9 mouse cellular contexts compared by ENCODE assay signal in the genomic region with DNA sequence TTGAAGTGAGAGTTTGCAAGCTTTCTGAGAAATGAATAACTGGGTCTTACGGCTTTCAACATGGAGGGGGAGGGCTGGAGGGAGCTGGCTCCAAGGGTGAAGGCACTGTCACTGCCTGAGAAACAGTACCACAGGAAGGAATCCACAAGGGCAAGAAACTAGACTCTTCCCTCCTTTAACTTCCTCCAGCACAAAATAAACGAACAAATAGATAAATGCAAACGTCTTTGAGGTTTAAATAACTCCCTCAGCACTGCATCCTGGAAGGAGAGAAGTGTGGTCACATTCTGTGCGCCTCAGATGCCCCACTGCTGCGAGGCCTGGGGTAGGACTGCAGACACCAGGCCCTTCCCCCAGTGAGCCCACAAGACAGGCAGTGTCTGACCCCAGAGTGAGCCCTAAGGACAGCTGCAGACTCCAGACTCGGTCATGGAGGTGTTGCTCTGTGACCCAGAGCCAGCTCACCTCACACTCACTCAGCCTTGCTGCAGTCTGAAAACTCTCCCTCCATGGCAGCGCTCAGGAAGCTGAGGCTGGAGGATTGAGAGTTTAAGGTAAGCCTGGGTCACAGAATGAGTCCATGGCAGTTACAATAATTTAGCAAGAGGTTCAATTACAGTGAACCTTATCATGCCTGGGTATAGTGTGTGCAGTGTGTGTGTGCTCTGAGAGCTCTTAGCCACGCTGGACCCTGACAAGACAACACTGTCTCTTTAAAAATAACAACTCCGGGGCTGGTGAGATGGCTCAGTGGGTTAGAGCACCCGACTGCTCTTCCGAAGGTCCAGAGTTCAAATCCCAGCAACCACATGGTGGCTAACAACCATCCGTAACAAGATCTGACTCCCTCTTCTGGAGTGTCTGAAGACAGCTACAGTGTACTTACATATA. TPM values are rescaled to one million over a fixed set of nuclear protein-coding genes. Genes with fewer than 3 reads are reported as not detected.
A peak's percentile ranks its signal among the peaks of the same experiment; 100 is the strongest.
DNase-seq lines count a peak whose midpoint lies in the region; ATAC-seq and TF ChIP-seq lines count a peak whose summit lies in the region.
"Had no signal": no experiment of that assay in that cellular context is flagged by ENCODE, and none has a peak within 500 bp of the region (broad histone marks: within the 10 kb centered on the region; RNA-seq: fewer than 3 reads in every experiment).

No protein-coding gene starts in this region.

- no peak for TF ChIP-seq CTCF in lung, embryonic 14.5 days (IDR thresholded peaks at IDR 0.05; ENCODE audit: low read depth)
- no peak for TF ChIP-seq CTCF in lung, adult 2 months (IDR thresholded peaks at IDR 0.05; ENCODE audit: insufficient read depth, low read length)
- TF ChIP-seq CTCF in bone marrow macrophage, adult 2 months (IDR thresholded peaks at IDR 0.05; ENCODE audit: low read depth, low read length) = no peak

- no peak overlapping the region for H3K4me3 ChIP-seq in heart, embryonic 10.5 days
- H3K4me3 ChIP-seq in lung, embryonic 14.5 days (ENCODE audit: low read depth, low read length) = no peak overlapping the region
- no peak overlapping the region for H3K4me3 ChIP-seq in lung, adult 2 months (replicated peaks; ENCODE audit: extremely low read depth, low read depth, low read length)
- H3K4me3 ChIP-seq in bone marrow macrophage, adult 2 months (ENCODE audit: insufficient read depth, low read length) = peak overlapping the region; percentile 7; the same call in 1 of the 2 replicates
- no peak overlapping the region for H3K4me3 ChIP-seq in myocyte

- ATAC-seq in lung, embryonic 14.5 days (ENCODE audit: insufficient read depth) = no peak

- H3K27ac ChIP-seq in heart, embryonic 10.5 days = peak overlapping the region; percentile 69
- H3K27ac ChIP-seq in lung, embryonic 14.5 days (ENCODE audit: low read depth) = peak overlapping the region; percentile 65
- H3K27ac ChIP-seq in bone marrow macrophage, adult 2 months (ENCODE audit: insufficient read depth, low read depth, low read length) = peak overlapping the region; percentile 97

- peaks cover 26% of the 10 kb centered on the region for H3K79me2 ChIP-seq in myocyte (ENCODE audit: control insufficient read depth, insufficient read depth)

- no peak overlapping the region for H3K4me2 ChIP-seq in lung, embryonic 14.5 days
- H3K4me2 ChIP-seq in myocyte (ENCODE audit: low read depth) = peak overlapping the region; percentile 35

- H3K9me3 ChIP-seq in heart, embryonic 10.5 days = no peaks in the 10 kb centered on the region
- H3K9me3 ChIP-seq in lung, embryonic 14.5 days (ENCODE audit: low read depth, low read length) = no peaks in the 10 kb centered on the region

- peaks cover 82% of the 10 kb centered on the region for H3K4me1 ChIP-seq in heart, embryonic 10.5 days
- peaks cover 22% of the 10 kb centered on the region for H3K4me1 ChIP-seq in lung, embryonic 14.5 days (ENCODE audit: insufficient read depth)
- H3K4me1 ChIP-seq in lung, adult 2 months (ENCODE audit: control insufficient read depth, insufficient read depth, low read length) = peaks cover 29% of the 10 kb centered on the region
- peaks cover 65% of the 10 kb centered on the region for H3K4me1 ChIP-seq in bone marrow macrophage, adult 2 months (ENCODE audit: control insufficient read depth, insufficient read depth, low read length)

- intact Hi-C loops in heart, postnatal 10 days (cut with DNase I) = no loop called here

- peak overlapping the region; percentile 34; the same call in 1 of the 2 replicates for H3K9ac ChIP-seq in lung, embryonic 14.5 days

- no peaks in the 10 kb centered on the region for H3K27me3 ChIP-seq in heart, embryonic 10.5 days (ENCODE audit: insufficient read depth, poor library complexity, severe bottlenecking)
- no peaks in the 10 kb centered on the region for H3K27me3 ChIP-seq in lung, embryonic 14.5 days (ENCODE audit: insufficient read depth, low read length)
- no peaks in the 10 kb centered on the region for H3K27me3 ChIP-seq in myocyte (ENCODE audit: control insufficient read depth, insufficient read depth, insufficient read length)

- no peak overlapping the region for H3ac ChIP-seq in myocyte (ENCODE audit: control insufficient read depth, insufficient read length)

- peaks cover 31% of the 10 kb centered on the region for H3K36me3 ChIP-seq in heart, embryonic 10.5 days
- peaks cover 19% of the 10 kb centered on the region; the same call in 1 of the 2 replicates for H3K36me3 ChIP-seq in lung, embryonic 14.5 days (ENCODE audit: insufficient read depth)
- H3K36me3 ChIP-seq in myocyte (ENCODE audit: control insufficient read depth, insufficient read depth) = peaks cover 4% of the 10 kb centered on the region

- DNase-seq in heart, embryonic 10.5 days (ENCODE audit: low spot score) = no peak
- no peak for DNase-seq in heart, postnatal 10 days
- no peak for DNase-seq in lung, embryonic 14.5 days
- DNase-seq in lung, adult 2 months = no peak
- DNase-seq in right cerebral cortex, adult 2 months (ENCODE audit: low spot score in 2 of 2) = no peak
- no peak for DNase-seq in left cerebral cortex, adult 8-10 months (ENCODE audit: low spot score in 2 of 2)
- DNase-seq: gastrocnemius, postnatal 10 days had no signal

- TF ChIP-seq POLR2A in lung, adult 2 months (IDR thresholded peaks at IDR 0.05; ENCODE audit: borderline replicate concordance, extremely low read depth, low read depth, low read length) = no peak
- TF ChIP-seq POLR2A in bone marrow macrophage, adult 2 months (IDR thresholded peaks at IDR 0.05; ENCODE audit: borderline replicate concordance, low read depth, low read length) = no peak
- no peak for TF ChIP-seq POLR2A in myocyte (IDR thresholded peaks at IDR 0.05; ENCODE audit: insufficient read length, low read depth)

- WGBS in heart, embryonic 10.5 days = 68% methylated on average over 12 of the region's 12 CpGs
- WGBS in lung, embryonic 14.5 days = 44% methylated on average over 11 of the region's 12 CpGs
- 44% methylated on average over 12 of the region's 12 CpGs for WGBS in lung, adult 2 months

TF ChIP-seq in myocyte, 11 proteins besides CTCF, POLR2A, EP300 and RAD21 (continues in another document):
- TF ChIP-seq MYOD1 (IDR thresholded peaks at IDR 0.05; ENCODE audit: control insufficient read depth in 1 of 3, insufficient read length in 2 of 3, low read depth in 2 of 3) (peak; percentile 54 to 98 (median 98)), MAX (IDR thresholded peaks at IDR 0.05; ENCODE audit: low read depth) (no peak), USF1 (IDR thresholded peaks at IDR 0.05; ENCODE audit: low read depth) (no peak), CEBPB (IDR thresholded peaks at IDR 0.05; ENCODE audit: insufficient read depth, poor library complexity, severe bottlenecking) (no peak), REST (IDR thresholded peaks at IDR 0.05; ENCODE audit: insufficient read depth, insufficient read length) (no peak), TCF3 (IDR thresholded peaks at IDR 0.05; ENCODE audit: insufficient read length, low read depth) (no peak), MYOG (IDR thresholded peaks at IDR 0.05; ENCODE audit: control insufficient read depth in 1 of 3, insufficient read depth in 1 of 3, insufficient read length in 2 of 3, low read depth in 2 of 3) (peak in 2 of 3 experiments; percentile 75 to 93)

RNA-seq across cellular contexts. Expression of gene Mob3a, which starts 5.0 kb away (rescaled TPM):
- 54.8 and 56.8 TPM in 2 replicates for polyA plus RNA-seq in heart, embryonic 10.5 days (2016; fragmentation: Nextera tagmentation; extraction: Ambion mirVana)
- total RNA-seq in heart, postnatal 10 days (2021) = 10 to 100 TPM; 10.1 to 11.3 TPM
- polyA plus RNA-seq in lung, embryonic 14.5 days (2014; fragmentation: Nextera tagmentation; extraction: Ambion mirVana) = 35.1 and 40.3 TPM in 2 replicates
- polyA plus RNA-seq in lung, adult 2 months (2012; rRNA removed) = 51.5 and 52.4 TPM in 2 replicates
- polyA plus RNA-seq in bone marrow macrophage, adult 2 months (2012; ENCODE audit: insufficient read depth, insufficient read length, missing spikeins) = 53.3 and 53.8 TPM in 2 replicates
- 25.1 TPM for polyA plus RNA-seq in myocyte (2012; fragmentation: generic; extraction: Trizol)
- total RNA-seq in left cerebral cortex, adult 8-10 months (2022) = 10 to 100 TPM; 12.0 to 17.6 (median 14.8) TPM

RNA-seq across cellular contexts. Expression of gene Izumo4, which starts 5.2 kb away (rescaled TPM):
- polyA plus RNA-seq in heart, embryonic 10.5 days (2016; fragmentation: Nextera tagmentation; extraction: Ambion mirVana) = 12.8 and 14.4 TPM in 2 replicates
- total RNA-seq in heart, postnatal 10 days (2021) = 1 to 10 TPM; 2.9 to 4.1 TPM
- polyA plus RNA-seq in lung, embryonic 14.5 days (2014; fragmentation: Nextera tagmentation; extraction: Ambion mirVana) = 6.7 and 7.3 TPM in 2 replicates
- polyA plus RNA-seq in lung, adult 2 months (2012; rRNA removed) = 61.9 and 70.8 TPM in 2 replicates
- polyA plus RNA-seq in bone marrow macrophage, adult 2 months (2012; ENCODE audit: insufficient read depth, insufficient read length, missing spikeins) = 11.0 and 25.2 TPM in 2 replicates
- 1.9 TPM for polyA plus RNA-seq in myocyte (2012; fragmentation: generic; extraction: Trizol)
- 10 to 100 TPM; 44.2 to 67.8 (median 57.0) TPM for total RNA-seq in left cerebral cortex, adult 8-10 months (2022)

RNA-seq across cellular contexts. Expression of gene Mknk2, which starts 18.8 kb away (rescaled TPM):
- 90.8 and 92.0 TPM in 2 replicates for polyA plus RNA-seq in heart, embryonic 10.5 days (2016; fragmentation: Nextera tagmentation; extraction: Ambion mirVana)
- 100 to 1,000 TPM; 143 to 159 TPM for total RNA-seq in heart, postnatal 10 days (2021)
- 102 and 110 TPM in 2 replicates for polyA plus RNA-seq in lung, embryonic 14.5 days (2014; fragmentation: Nextera tagmentation; extraction: Ambion mirVana)
- polyA plus RNA-seq in lung, adult 2 months (2012; rRNA removed) = 267 and 338 TPM in 2 replicates
- 107 and 117 TPM in 2 replicates for polyA plus RNA-seq in bone marrow macrophage, adult 2 months (2012; ENCODE audit: insufficient read depth, insufficient read length, missing spikeins)
- 119 TPM for polyA plus RNA-seq in myocyte (2012; fragmentation: generic; extraction: Trizol)
- 10 to 100 TPM; 36.0 to 47.0 (median 40.9) TPM for total RNA-seq in left cerebral cortex, adult 8-10 months (2022)

RNA-seq across cellular contexts. Expression of gene Btbd2, which starts 39.9 kb away (rescaled TPM):
- 59.0 and 69.9 TPM in 2 replicates for polyA plus RNA-seq in heart, embryonic 10.5 days (2016; fragmentation: Nextera tagmentation; extraction: Ambion mirVana)
- 10 to 100 TPM; 42.2 to 46.4 TPM for total RNA-seq in heart, postnatal 10 days (2021)
- polyA plus RNA-seq in lung, embryonic 14.5 days (2014; fragmentation: Nextera tagmentation; extraction: Ambion mirVana) = 82.5 and 101 TPM in 2 replicates
- polyA plus RNA-seq in lung, adult 2 months (2012; rRNA removed) = 87.0 and 91.3 TPM in 2 replicates
- polyA plus RNA-seq in bone marrow macrophage, adult 2 months (2012; ENCODE audit: insufficient read depth, insufficient read length, missing spikeins) = 20.9 and 22.7 TPM in 2 replicates
- polyA plus RNA-seq in myocyte (2012; fragmentation: generic; extraction: Trizol) = 55.9 TPM
- 10 to 100 TPM; 88.6 to 97.6 (median 94.5) TPM for total RNA-seq in left cerebral cortex, adult 8-10 months (2022)

RNA-seq across cellular contexts. Expression of gene Ap3d1, which starts 45.3 kb away (rescaled TPM):
- 53.1 and 60.4 TPM in 2 replicates for polyA plus RNA-seq in heart, embryonic 10.5 days (2016; fragmentation: Nextera tagmentation; extraction: Ambion mirVana)
- 10 to 100 TPM; 47.6 to 52.5 TPM for total RNA-seq in heart, postnatal 10 days (2021)
- polyA plus RNA-seq in lung, embryonic 14.5 days (2014; fragmentation: Nextera tagmentation; extraction: Ambion mirVana) = 62.0 and 69.6 TPM in 2 replicates
- polyA plus RNA-seq in lung, adult 2 months (2012; rRNA removed) = 111 and 136 TPM in 2 replicates
- polyA plus RNA-seq in bone marrow macrophage, adult 2 months (2012; ENCODE audit: insufficient read depth, insufficient read length, missing spikeins) = 121 and 129 TPM in 2 replicates
- 68.0 TPM for polyA plus RNA-seq in myocyte (2012; fragmentation: generic; extraction: Trizol)
- 100 to 1,000 TPM; 126 to 147 (median 139) TPM for total RNA-seq in left cerebral cortex, adult 8-10 months (2022)
